Mouse (Mus musculus) gastrocnemius, adult 18-20 months (tissue): ENCODE results near the gene Srp72. TPM values are rescaled to one million over a fixed set of nuclear protein-coding genes. Genes with fewer than 3 reads are reported as not detected.

Experiments used
- DNase-seq: peaks from one replicate; pipeline ENCODE4 v3.0.0; 2021; ENCODE audit warnings: low spot score
- total RNA-seq, 2 experiments: library from RNA; stranded (reverse); gene quantifications; 2 replicates each; pipeline ENCODE4 v1.2.3; 2021

The Srp72 gene
- total RNA-seq, 2 experiments from 2014 or later = 42.6 to 50.3 TPM

- DNase-seq = no peak
Measured at GRCm38 (mm10) chr5:77044362-77044761, 69.9 kb downstream of the Srp72 start.

Other genes with a start within 250 kb of the Srp72 start
- gene Aasdh, start 69.2 kb upstream of the Srp72 start, total RNA-seq = 10 to 100 TPM; 10.6 to 12.1 TPM
- gene Paics, start 23.4 kb upstream of the Srp72 start, total RNA-seq = 100 to 1,000 TPM; 135 to 144 TPM
- 10 to 100 TPM; 21.5 to 23.7 TPM for gene Ppat, start 23.1 kb upstream of the Srp72 start, total RNA-seq
- gene Arl9, start 29.4 kb downstream of the Srp72 start, total RNA-seq = not detected
- not detected for gene Thegl, start 41.3 kb downstream of the Srp72 start, total RNA-seq
- 1 to 10 TPM; 2.6 to 3.3 TPM for gene Hopx, start 140.4 kb downstream of the Srp72 start, total RNA-seq
- not detected for gene Spink2, start 236.8 kb downstream of the Srp72 start, total RNA-seq